Mouse (Mus musculus) heart, adult 2 months (tissue): ENCODE measurements around the gene Pdilt. TPM values are rescaled to one million over a fixed set of nuclear protein-coding genes. Genes with fewer than 3 reads are reported as not detected.

ENCODE experiments used
- DNase-seq, 2 experiments: peaks; one replicate each; pipeline ENCODE4 v3.0.0; 2021
- H3K27ac ChIP-seq: fragments of 200-600 bp; 2 replicates; pipeline ENCODE4 v1.8.1; 2022
- H3K27me3 ChIP-seq: fragments of 200-500 bp; 2 replicates; pipeline ENCODE4 v1.6.1; 2012; ENCODE audit warnings: mild to moderate bottlenecking, low read length, inconsistent platforms, mixed read lengths; ENCODE audit not compliant: control insufficient read depth, insufficient read depth
- H3K36me3 ChIP-seq: fragments of 200-500 bp; 2 replicates; pipeline ENCODE4 v1.6.1; 2012; ENCODE audit warnings: low read length, inconsistent platforms; ENCODE audit not compliant: control insufficient read depth, insufficient read depth
- H3K4me1 ChIP-seq: fragments of 200-500 bp; 2 replicates; pipeline ENCODE4 v1.6.1; 2011; ENCODE audit warnings: low read length; ENCODE audit not compliant: control insufficient read depth, insufficient read depth
- H3K4me3 ChIP-seq: fragments of 200-600 bp; 2 replicates; pipeline ENCODE4 v1.8.1; 2022
- H3K79me2 ChIP-seq: fragments of 200-500 bp; replicated peaks from 2 replicates; pipeline ENCODE4 v1.6.1; 2012; ENCODE audit warnings: mild to moderate bottlenecking, inconsistent platforms, low read length, moderate library complexity, mixed read lengths; ENCODE audit not compliant: control insufficient read depth, insufficient read depth
- H3K9ac ChIP-seq: fragments of 200-500 bp; 2 replicates; pipeline ENCODE4 v1.6.1; 2012; ENCODE audit warnings: low read depth, mild to moderate bottlenecking, control low read depth, inconsistent platforms, low read length, mixed read lengths
- CTCF ChIP-seq: fragments of 200-600 bp; IDR thresholded peaks from 2 replicates; pipeline ENCODE4 v1.8.1; 2022; ENCODE audit warnings: antibody characterized with exemption, mild to moderate bottlenecking, moderate library complexity
- EP300 ChIP-seq: fragments of 200-500 bp; IDR thresholded peaks from 2 replicates; pipeline ENCODE4 v1.6.1; 2011; ENCODE audit warnings: low read depth, low read length, control low read depth; ENCODE audit not compliant: insufficient read depth
- POLR2A ChIP-seq: fragments of 200-500 bp; IDR thresholded peaks from 2 replicates; pipeline ENCODE4 v1.6.1; 2011; ENCODE audit warnings: mild to moderate bottlenecking, low read depth, low read length, control low read depth; ENCODE audit not compliant: insufficient read depth
- WGBS: fragments of 180-500 bp; shearing (Covaris S2); methylation state at CpG from one replicate; pipeline ENCODE4 v1.1.7; 2018; 5-methylcytosine and 5-hydroxymethylcytosine counted together
- intact Hi-C: fragments of 180-260 bp; cut with DNase I; formaldehyde crosslinking; loops from one replicate; pipeline ENCODE4 v1.15.1; 2025
- polyA plus RNA-seq: library from polyadenylated mRNA; depleted of rRNA; stranded (reverse); fragments of >200 nt; gene quantifications from 2 replicates; pipeline ENCODE4 v1.2.3, GENCODE M21; 2012; rRNA removed
- total RNA-seq, 2 experiments: library from RNA; stranded (reverse); gene quantifications; 2 replicates each; pipeline ENCODE4 v1.2.3; 2021

The Pdilt gene
- total and polyA plus RNA-seq, 3 experiments: 0.06 TPM; not detected in 2

- no peak for DNase-seq
- WGBS: 84% methylated on average over 6 of the region's 6 CpGs
- TF ChIP-seq CTCF (no peak), EP300 (no peak), POLR2A (no peak)
- Histone ChIP-seq H3K4me1 (no peaks in the 10 kb centered on the region), H3K79me2 (no peaks in the 10 kb centered on the region), H3K27ac (no peak within 1 kb of the TSS), H3K9ac (no peak within 1 kb of the TSS), H3K27me3 (no peaks in the 10 kb centered on the region), H3K4me3 (no peak within 1 kb of the TSS), H3K36me3 (no peaks in the 10 kb centered on the region)
- intact Hi-C loops: no loop called here
Measured at GRCm38 (mm10) chr7:119459185-119459584, 64.1 kb downstream of the Pdilt start, which contains the start of gene Gp2. TSS of gene Gp2 (minus strand) at chr7:119459285.

GRCm38 (mm10) chr7:119454192-119454591 lies 69.1 kb downstream of the Pdilt start:
- 68% methylated on average over 7 of the region's 7 CpGs for WGBS
- no peak for DNase-seq
- TF ChIP-seq POLR2A: no peak
- no peak for TF ChIP-seq EP300
- TF ChIP-seq CTCF: no peak
- Histone ChIP-seq H3K79me2 (no peaks in the 10 kb centered on the region), H3K27me3 (no peaks in the 10 kb centered on the region), H3K4me1 (no peaks in the 10 kb centered on the region), H3K36me3 (no peaks in the 10 kb centered on the region), H3K27ac (no peak overlapping the region), H3K9ac (no peak overlapping the region), H3K4me3 (no peak overlapping the region)
- intact Hi-C loops: no loop called here

DNA sequence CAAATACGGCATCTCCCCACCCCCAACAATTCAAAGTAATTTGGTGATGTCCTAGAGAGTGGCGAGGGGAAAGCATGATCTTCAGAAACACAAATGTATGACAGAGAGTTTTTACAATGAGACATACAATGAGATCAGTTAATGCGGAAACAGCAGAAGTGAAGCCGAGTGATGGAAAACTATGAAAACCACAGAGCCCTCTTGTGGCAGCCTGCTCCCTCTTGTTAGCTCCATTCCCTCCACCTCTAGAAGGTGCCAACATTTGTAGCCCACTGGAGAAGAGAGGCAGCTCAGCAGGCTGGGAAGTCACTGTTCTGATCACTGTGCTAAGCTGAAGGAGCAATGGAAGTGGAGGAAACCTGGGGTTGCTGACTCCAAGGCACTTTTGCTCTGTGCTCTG lies 79.4 kb downstream of the Pdilt start:
- Histone ChIP-seq H3K4me3 (no peak overlapping the region), H3K79me2 (no peaks in the 10 kb centered on the region), H3K9ac (no peak overlapping the region), H3K27me3 (no peaks in the 10 kb centered on the region), H3K4me1 (no peaks in the 10 kb centered on the region), H3K36me3 (no peaks in the 10 kb centered on the region), H3K27ac (no peak overlapping the region)
- WGBS: 52% methylated on average over 4 of the region's 4 CpGs
- intact Hi-C loops: no loop called here
- TF ChIP-seq POLR2A (no peak), CTCF (no peak), EP300 (no peak)
- no peak for DNase-seq

- TF ChIP-seq POLR2A (no peak), CTCF (no peak), EP300 (no peak)
- Histone ChIP-seq H3K36me3 (no peaks in the 10 kb centered on the region), H3K27me3 (no peaks in the 10 kb centered on the region), H3K79me2 (no peaks in the 10 kb centered on the region), H3K27ac (no peak overlapping the region), H3K4me1 (no peaks in the 10 kb centered on the region), H3K4me3 (no peak overlapping the region), H3K9ac (no peak overlapping the region)
- DNase-seq: no peak
- 41% methylated on average over 1 of the region's 1 CpGs for WGBS
- intact Hi-C loops: no loop called here
Measured at GRCm38 (mm10) chr7:119441938-119442337, 81.4 kb downstream of the Pdilt start.

Other genes with a start within 250 kb of the Pdilt start
- gene Gp2, start 64.2 kb downstream of the Pdilt start, total RNA-seq: not detected
- gene Gp2, start 64.2 kb downstream of the Pdilt start, polyA plus RNA-seq: 0.08 TPM in 1 of 2 replicates, not detected in the other
- gene Umod, start 44.2 kb downstream of the Pdilt start, total RNA-seq: not detected
- 0.12 TPM in 1 of 2 replicates, not detected in the other for gene Umod, start 44.2 kb downstream of the Pdilt start, polyA plus RNA-seq
- 10 to 100 TPM; 12.3 to 16.2 TPM for gene Acsm5, start 4.0 kb downstream of the Pdilt start, total RNA-seq
- gene Acsm5, start 4.0 kb downstream of the Pdilt start, polyA plus RNA-seq: 3.4 and 3.6 TPM in 2 replicates
- not detected for gene Acsm2, start 30.9 kb upstream of the Pdilt start, total RNA-seq
- not detected in 2 replicates for gene Acsm2, start 30.9 kb upstream of the Pdilt start, polyA plus RNA-seq
- gene Acsm1, start 83.5 kb upstream of the Pdilt start, total RNA-seq: not detected
- 0.15 and 0.86 TPM in 2 replicates for gene Acsm1, start 83.5 kb upstream of the Pdilt start, polyA plus RNA-seq
- gene Acsm4, start 166.5 kb upstream of the Pdilt start, total RNA-seq: not detected
- gene Acsm4, start 166.5 kb upstream of the Pdilt start, polyA plus RNA-seq: not detected in 2 replicates
- gene Thumpd1, start 197.3 kb upstream of the Pdilt start, total RNA-seq: 10 to 100 TPM; 15.0 to 15.6 TPM
- 7.9 and 14.5 TPM in 2 replicates for gene Thumpd1, start 197.3 kb upstream of the Pdilt start, polyA plus RNA-seq
- 1 to 10 TPM in 1 of 2 experiments, under 1 TPM in 1; 0.73 to 1.3 TPM for gene Acsm3, start 237.4 kb upstream of the Pdilt start, total RNA-seq
- 6.8 and 12.0 TPM in 2 replicates for gene Acsm3, start 237.4 kb upstream of the Pdilt start, polyA plus RNA-seq